Mouse (Mus musculus) 3T3-L1 (cell line): ENCODE measurements around the gene Iqsec1.

ENCODE experiments used
- DNase-seq: peaks from one replicate; pipeline ENCODE4 v3.0.0-alpha.2; 2015; ENCODE audit warnings: low read depth, low spot score

Iqsec1 gene

GRCm38 (mm10) chr6:90815341-90815740, 173.1 kb downstream of the Iqsec1 start:
- DNase-seq: peak; percentile 53

GRCm38 (mm10) chr6:90813526-90813925, 175.0 kb downstream of the Iqsec1 start:
- no peak for DNase-seq

- DNase-seq: no peak
These were observed 175.9 kb downstream of the Iqsec1 start for GRCm38 (mm10) chr6:90812584-90812983.

GRCm38 (mm10) chr6:90812072-90812471, 176.4 kb downstream of the Iqsec1 start:
- DNase-seq: no peak

- DNase-seq: no peak
These were observed 177.9 kb downstream of the Iqsec1 start for GRCm38 (mm10) chr6:90810576-90810975.

- DNase-seq: no peak
These were observed 178.5 kb downstream of the Iqsec1 start for GRCm38 (mm10) chr6:90809960-90810362.

- no peak for DNase-seq
These were observed 179.2 kb downstream of the Iqsec1 start for GRCm38 (mm10) chr6:90809077-90809840.

GRCm38 (mm10) chr6:90808544-90808943, 179.9 kb downstream of the Iqsec1 start:
- no peak for DNase-seq

- no peak for DNase-seq
These were observed 180.4 kb downstream of the Iqsec1 start for GRCm38 (mm10) chr6:90808134-90808533.

- DNase-seq: no peak
These were observed 180.9 kb downstream of the Iqsec1 start for GRCm38 (mm10) chr6:90807581-90807980.

- DNase-seq: no peak
These were observed 181.7 kb downstream of the Iqsec1 start for GRCm38 (mm10) chr6:90806743-90807142.

GRCm38 (mm10) chr6:90805101-90805500, 183.4 kb downstream of the Iqsec1 start:
- no peak for DNase-seq

GRCm38 (mm10) chr6:90804646-90805045, 183.8 kb downstream of the Iqsec1 start:
- no peak for DNase-seq

- no peak for DNase-seq
These were observed 185.9 kb downstream of the Iqsec1 start for GRCm38 (mm10) chr6:90802604-90803003.

GRCm38 (mm10) chr6:90802058-90802457, 186.4 kb downstream of the Iqsec1 start:
- DNase-seq: no peak

- DNase-seq: no peak
These were observed 187.7 kb downstream of the Iqsec1 start for GRCm38 (mm10) chr6:90800825-90801224.

GRCm38 (mm10) chr6:90799116-90799515, 189.4 kb downstream of the Iqsec1 start:
- DNase-seq: no peak

GRCm38 (mm10) chr6:90798201-90798600, 190.3 kb downstream of the Iqsec1 start:
- DNase-seq: no peak

- DNase-seq: peak; percentile 33
These were observed 191.4 kb downstream of the Iqsec1 start for GRCm38 (mm10) chr6:90796902-90797596.

- no peak for DNase-seq
These were observed 197.6 kb downstream of the Iqsec1 start for GRCm38 (mm10) chr6:90790901-90791300.

GRCm38 (mm10) chr6:90789520-90789919, 199.0 kb downstream of the Iqsec1 start:
- DNase-seq: no peak

GRCm38 (mm10) chr6:90787587-90787986, 200.9 kb downstream of the Iqsec1 start:
- DNase-seq: no peak

GRCm38 (mm10) chr6:90787036-90787435, 201.4 kb downstream of the Iqsec1 start:
- no peak for DNase-seq
